Mouse (Mus musculus) CH12.LX (cell line): ENCODE measurements at regions not wholly inside any gene's neighbourhood (a gene's known extent, or its start where the extent isn't known, plus 50 kb on each side); places are given as distances from the start of the nearest gene placed in this dataset.

ENCODE experiments used
- DNase-seq: peaks from one replicate; pipeline ENCODE4 v3.0.0-alpha.2; 2013; ENCODE audit errors: extremely low read depth
- H3K27ac ChIP-seq: 2 replicates; pipeline ENCODE4 v1.5.1; 2012; ENCODE audit warnings: low read depth, mild to moderate bottlenecking, control low read depth, moderate library complexity; ENCODE audit not compliant: insufficient read depth
- H3K27me3 ChIP-seq: replicated peaks from 2 replicates; pipeline ENCODE3; 2012; ENCODE audit warnings: inconsistent platforms
- H3K36me3 ChIP-seq, 2 experiments: replicated peaks in 1 of 2; 2 replicates each; pipeline versions ENCODE3 to v1.6.1; 2012; ENCODE audit warnings: inconsistent platforms in 1 of 2, low read length in 1 of 2, mild to moderate bottlenecking in 1 of 2, mixed read lengths in 1 of 2, moderate library complexity in 1 of 2; ENCODE audit not compliant: control insufficient read depth in 1 of 2, insufficient read depth in 1 of 2
- H3K4me1 ChIP-seq, 2 experiments: 2 replicates each; pipeline ENCODE4 v1.6.1; 2012; ENCODE audit warnings: inconsistent platforms in 1 of 2, moderate library complexity in 1 of 2; ENCODE audit not compliant: insufficient read depth in 2 of 2, control insufficient read depth in 1 of 2
- H3K4me2 ChIP-seq: 2 replicates; pipeline ENCODE4 v1.6.1; 2012; ENCODE audit warnings: low read depth, mild to moderate bottlenecking, control low read depth; ENCODE audit not compliant: poor library complexity, insufficient read depth, severe bottlenecking
- H3K4me3 ChIP-seq, 3 experiments: fragments of 150-350 bp in 1 of 3; sonication (generic) in 1 of 3; replicated peaks in 1 of 3; 2 replicates each; pipeline versions ENCODE3 to v1.5.1; 2011 to 2012; ENCODE audit warnings: low read depth in 2 of 3, low read length in 2 of 3, mild to moderate bottlenecking in 2 of 3, moderate library complexity in 2 of 3, control low read depth in 1 of 3, improper control_type of control experiment in 1 of 3, inconsistent platforms in 1 of 3, mixed read lengths in 1 of 3; ENCODE audit not compliant: poor library complexity in 1 of 3
- H3K79me2 ChIP-seq: replicated peaks from 2 replicates; pipeline ENCODE4 v1.6.1; 2012; ENCODE audit warnings: mild to moderate bottlenecking, moderate library complexity; ENCODE audit not compliant: control insufficient read depth, poor library complexity, insufficient read depth, severe bottlenecking; ENCODE audit errors: extremely low read depth
- H3K9ac ChIP-seq: 2 replicates; pipeline ENCODE4 v1.6.1; 2012; ENCODE audit warnings: low read depth, mild to moderate bottlenecking, control low read depth, moderate library complexity; ENCODE audit not compliant: insufficient read depth
- H3K9me3 ChIP-seq: replicated peaks from 2 replicates; pipeline ENCODE3; 2012; ENCODE audit warnings: low read length, inconsistent platforms, mixed read lengths
- BHLHE40 ChIP-seq: IDR thresholded peaks from 2 replicates; pipeline ENCODE4 v1.6.1; 2011; ENCODE audit warnings: mild to moderate bottlenecking, low read depth, low read length, improper control_type of control experiment
- CHD2 ChIP-seq: IDR thresholded peaks from 2 replicates; pipeline ENCODE4 v1.6.1; 2011; ENCODE audit warnings: low read length, improper control_type of control experiment
- ETS1 ChIP-seq: conservative IDR thresholded peaks from 2 replicates; pipeline ENCODE4 v1.6.1; 2012; ENCODE audit warnings: low read depth, mild to moderate bottlenecking, inconsistent platforms, low read length, improper control_type of control experiment, moderate library complexity
- GABPA ChIP-seq: IDR thresholded peaks from 2 replicates; pipeline ENCODE4 v1.6.1; 2012; ENCODE audit warnings: low read depth, low read length, improper control_type of control experiment, inconsistent platforms; ENCODE audit not compliant: insufficient replicate concordance
- HCFC1 ChIP-seq: IDR thresholded peaks from 2 replicates; pipeline ENCODE4 v1.6.1; 2012; ENCODE audit warnings: low read depth, mild to moderate bottlenecking, inconsistent platforms, low read length, improper control_type of control experiment
- IRF4 ChIP-seq: IDR thresholded peaks from 2 replicates; pipeline ENCODE4 v1.6.1; 2014; ENCODE audit warnings: low read depth, mild to moderate bottlenecking, inconsistent platforms, low read length, improper control_type of control experiment
- JUN ChIP-seq: IDR thresholded peaks from 2 replicates; pipeline ENCODE4 v1.6.1; 2011; ENCODE audit warnings: low read depth, mild to moderate bottlenecking, low read length, improper control_type of control experiment, moderate library complexity; ENCODE audit not compliant: insufficient read depth
- KAT2A ChIP-seq: IDR thresholded peaks from 2 replicates; pipeline ENCODE4 v1.6.1; 2012; ENCODE audit warnings: low read length, improper control_type of control experiment, inconsistent platforms; ENCODE audit not compliant: insufficient replicate concordance
- MAFK ChIP-seq: IDR thresholded peaks from 2 replicates; pipeline ENCODE4 v1.6.1; 2011; ENCODE audit warnings: low read length, improper control_type of control experiment; ENCODE audit not compliant: insufficient replicate concordance
- MAX ChIP-seq: IDR thresholded peaks from 2 replicates; pipeline ENCODE4 v1.6.1; 2011; ENCODE audit warnings: low read length, improper control_type of control experiment
- MEF2A ChIP-seq: IDR thresholded peaks from 2 replicates; pipeline ENCODE4 v1.6.1; 2014; ENCODE audit warnings: low read depth, mild to moderate bottlenecking, inconsistent platforms, low read length, improper control_type of control experiment, borderline replicate concordance
- MXI1 ChIP-seq: IDR thresholded peaks from 2 replicates; pipeline ENCODE4 v1.6.1; 2011; ENCODE audit warnings: mild to moderate bottlenecking, low read depth, low read length, improper control_type of control experiment
- MYC ChIP-seq: IDR thresholded peaks from 2 replicates; pipeline ENCODE4 v1.6.1; 2011; ENCODE audit warnings: low read depth, mild to moderate bottlenecking, improper control_type of control experiment, low read length
- NRF1 ChIP-seq: IDR thresholded peaks from 2 replicates; pipeline ENCODE4 v1.6.1; 2014; ENCODE audit warnings: low read depth, mild to moderate bottlenecking, inconsistent platforms, low read length, improper control_type of control experiment, moderate library complexity
- PAX5 ChIP-seq: IDR thresholded peaks from 2 replicates; pipeline ENCODE4 v1.6.1; 2012; ENCODE audit warnings: low read length, inconsistent platforms, mixed read lengths
- POLR2A ChIP-seq: IDR thresholded peaks from 2 replicates; pipeline ENCODE4 v1.6.1; 2011; ENCODE audit warnings: low read depth, mild to moderate bottlenecking, improper control_type of control experiment, low read length
- POLR2AphosphoS2 ChIP-seq: IDR thresholded peaks from 2 replicates; pipeline ENCODE4 v1.6.1; 2011; ENCODE audit warnings: low read depth, low read length, improper control_type of control experiment
- RAD21 ChIP-seq: IDR thresholded peaks from 2 replicates; pipeline ENCODE4 v1.6.1; 2011; ENCODE audit warnings: low read depth, mild to moderate bottlenecking, low read length, improper control_type of control experiment, moderate library complexity
- RCOR1 ChIP-seq: conservative IDR thresholded peaks from 2 replicates; pipeline ENCODE4 v1.6.1; 2012; ENCODE audit warnings: low read depth, mild to moderate bottlenecking, inconsistent platforms, low read length, improper control_type of control experiment
- SIN3A ChIP-seq: IDR thresholded peaks from 2 replicates; pipeline ENCODE4 v1.6.1; 2012; ENCODE audit warnings: low read length, improper control_type of control experiment, inconsistent platforms
- SMC3 ChIP-seq: IDR thresholded peaks from 2 replicates; pipeline ENCODE4 v1.6.1; 2011; ENCODE audit warnings: low read depth, low read length, improper control_type of control experiment
- TBP ChIP-seq: conservative IDR thresholded peaks from 2 replicates; pipeline ENCODE4 v1.6.1; 2011; ENCODE audit warnings: low read depth, low read length, improper control_type of control experiment
- USF1 ChIP-seq: IDR thresholded peaks from 2 replicates; pipeline ENCODE4 v1.6.1; 2014; ENCODE audit warnings: low read depth, mild to moderate bottlenecking, inconsistent platforms, low read length, improper control_type of control experiment
- USF2 ChIP-seq: conservative IDR thresholded peaks from 2 replicates; pipeline ENCODE4 v1.6.1; 2011; ENCODE audit warnings: low read depth, low read length, improper control_type of control experiment
- ZKSCAN1 ChIP-seq: IDR thresholded peaks from 2 replicates; pipeline ENCODE4 v1.6.1; 2012; ENCODE audit warnings: low read depth, inconsistent platforms, low read length, improper control_type of control experiment, borderline replicate concordance
- ZMIZ1 ChIP-seq: IDR thresholded peaks from 2 replicates; pipeline ENCODE4 v1.6.1; 2012; ENCODE audit warnings: low read depth, mild to moderate bottlenecking, inconsistent platforms, low read length, improper control_type of control experiment
- dilution Hi-C: fragments of 300-500 bp; cut with MboI; formaldehyde crosslinking; loops from 2 replicates; pipeline ENCODE4 v1.14.3; 2020; ENCODE audit warnings: low sequenced_read_pairs; ENCODE audit not compliant: extremely low pct_unique_long_range_greater_than_20kb, extremely low pct_ligation_motif_present
- in situ Hi-C: fragments of 300-500 bp; cut with MboI; formaldehyde crosslinking; loops from 3 replicates; pipeline ENCODE4 v1.14.3; 2019; ENCODE audit warnings: low sequenced_read_pairs, low pct_ligation_motif_present, low pct_unique_long_range_greater_than_20kb, mixed read lengths

GRCm38 (mm10) chr9:5424236-5424635, 79.0 kb downstream of the Casp12 start:
- no peak overlapping the region for H3K4me3 ChIP-seq
- no peak for TF ChIP-seq ZMIZ1
- TF ChIP-seq RCOR1 = no peak
- TF ChIP-seq USF1 = no peak
- TF ChIP-seq ETS1 = no peak
- no peak for TF ChIP-seq ZKSCAN1
- no peak for TF ChIP-seq SIN3A
- no peak for TF ChIP-seq IRF4
- TF ChIP-seq TBP = no peak
- TF ChIP-seq POLR2A = no peak
- TF ChIP-seq MEF2A = no peak
- no peak for TF ChIP-seq GABPA
- TF ChIP-seq NRF1 = no peak
- TF ChIP-seq CHD2 = no peak
- TF ChIP-seq KAT2A = no peak
- TF ChIP-seq SMC3 = no peak
- no peak for TF ChIP-seq MAFK
- no peak for TF ChIP-seq JUN
- TF ChIP-seq MYC = no peak
- TF ChIP-seq MAX = no peak
- TF ChIP-seq, all 38 proteins: peak for 0
- H3K4me1 ChIP-seq = no peaks in the 10 kb centered on the region
- H3K4me2 ChIP-seq = no peak overlapping the region
- H3K36me3 ChIP-seq = no peaks in the 10 kb centered on the region
- DNase-seq = no peak
- H3K9ac ChIP-seq = no peak overlapping the region
- no peaks in the 10 kb centered on the region for H3K27me3 ChIP-seq
- dilution Hi-C loops (no loop called here), in situ Hi-C loops (no loop called here)
- H3K79me2 ChIP-seq = no peaks in the 10 kb centered on the region
- H3K9me3 ChIP-seq = no peaks in the 10 kb centered on the region
- no peak overlapping the region for H3K27ac ChIP-seq

- dilution Hi-C loops (no loop called here), in situ Hi-C loops (no loop called here)
- no peaks in the 10 kb centered on the region for H3K79me2 ChIP-seq
- H3K36me3 ChIP-seq = no peaks in the 10 kb centered on the region
- H3K27ac ChIP-seq = no peak overlapping the region
- no peak overlapping the region for H3K9ac ChIP-seq
- DNase-seq = no peak
- H3K4me1 ChIP-seq = no peaks in the 10 kb centered on the region
- H3K27me3 ChIP-seq = no peaks in the 10 kb centered on the region
- no peak for TF ChIP-seq RAD21
- no peak for TF ChIP-seq BHLHE40
- TF ChIP-seq SMC3 = no peak
- TF ChIP-seq MAX = no peak
- no peak for TF ChIP-seq POLR2A
- no peak for TF ChIP-seq USF2
- no peak for TF ChIP-seq MYC
- no peak for TF ChIP-seq MXI1
- no peak for TF ChIP-seq GABPA
- no peak for TF ChIP-seq PAX5
- TF ChIP-seq HCFC1 = no peak
- no peak for TF ChIP-seq SIN3A
- no peak for TF ChIP-seq POLR2AphosphoS2
- no peak for TF ChIP-seq IRF4
- H3K4me2 ChIP-seq = no peak overlapping the region
- no peaks in the 10 kb centered on the region for H3K9me3 ChIP-seq
- no peak overlapping the region for H3K4me3 ChIP-seq
Measured at GRCm38 (mm10) chr9:5448180-5448579, 103.0 kb downstream of the Casp12 start.
